Mouse (Mus musculus): ENCODE measurements around the gene Timd2. TPM values are rescaled to one million over a fixed set of nuclear protein-coding genes. Genes with fewer than 3 reads are reported as not detected.
"Not testable (repeated sequence)": the region's sequence is repeated elsewhere in the genome, so short reads cannot be mapped to it uniquely, and the experiment has no call there.

Gene Timd2
- polyA plus RNA-seq, 1 experiment from 2014 or later, result not detected

GRCm38 (mm10) chr11:46644824-46645223 lies 62.0 kb downstream of the Timd2 start:
- no peak overlapping the region for H3K4me2 ChIP-seq
- 0 out of 2 replicates have a peak, but pooled peaks have one; percentile 13 for ATAC-seq (ENCODE audit: low FRiP score)
- no peak overlapping the region for H3K4me3 ChIP-seq
- no peak overlapping the region for H3K9ac ChIP-seq
- whole genome bisulfite sequencing, result 80% methylated on average over 1 of the region's 1 CpGs
- no peaks in the 10 kb centered on the region for H3K4me1 ChIP-seq (replicated peaks)
- H3K36me3 ChIP-seq, result no peaks in the 10 kb centered on the region
- H3K27ac ChIP-seq, result no peak overlapping the region
- no peaks in the 10 kb centered on the region for H3K9me3 ChIP-seq
- H3K27me3 ChIP-seq, result no peaks in the 10 kb centered on the region

- H3K27ac ChIP-seq, result no peak overlapping the region
- no peak for ATAC-seq (ENCODE audit: low FRiP score)
- WGBS, result 90% methylated on average over 3 of the region's 3 CpGs
- no peaks in the 10 kb centered on the region for H3K36me3 ChIP-seq
- H3K9me3 ChIP-seq, result no peaks in the 10 kb centered on the region
- H3K27me3 ChIP-seq, result no peaks in the 10 kb centered on the region
- no peaks in the 10 kb centered on the region for H3K4me1 ChIP-seq (replicated peaks)
- no peak overlapping the region for H3K4me3 ChIP-seq
- H3K9ac ChIP-seq, result no peak overlapping the region
- no peak overlapping the region for H3K4me2 ChIP-seq
These were observed 70.3 kb downstream of the Timd2 start for GRCm38 (mm10) chr11:46636568-46636967.

GRCm38 (mm10) chr11:46635516-46635915 lies 71.3 kb downstream of the Timd2 start:
- not testable (repeated sequence) for H3K27ac ChIP-seq; H3K9ac ChIP-seq; H3K4me1 ChIP-seq (replicated peaks); H3K36me3 ChIP-seq; H3K4me3 ChIP-seq; H3K9me3 ChIP-seq; H3K4me2 ChIP-seq; ATAC-seq (ENCODE audit: low FRiP score); H3K27me3 ChIP-seq
- 83% methylated on average over 4 of the region's 4 CpGs for WGBS

GRCm38 (mm10) chr11:46631635-46632034 lies 75.2 kb downstream of the Timd2 start:
- Histone ChIP-seq H3K9me3 (no peaks in the 10 kb centered on the region), H3K27me3 (no peaks in the 10 kb centered on the region), H3K27ac (no peak overlapping the region), H3K4me3 (no peak overlapping the region), H3K36me3 (no peaks in the 10 kb centered on the region), H3K4me1 (replicated peaks) (no peaks in the 10 kb centered on the region), H3K4me2 (no peak overlapping the region), H3K9ac (no peak overlapping the region)
- no peak; the same call in 1 of the 2 replicates for ATAC-seq (ENCODE audit: low FRiP score)
- 34% methylated on average over 3 of the region's 3 CpGs for WGBS

GRCm38 (mm10) chr11:46629211-46629795 lies 77.6 kb downstream of the Timd2 start, which contains the start of gene Dppa1:
TSS of gene Dppa1 (minus strand) at chr11:46629261.
- no peaks in the 10 kb centered on the region for H3K4me1 ChIP-seq (replicated peaks)
- no peak within 1 kb of the TSS for H3K4me2 ChIP-seq
- H3K36me3 ChIP-seq, result no peaks in the 10 kb centered on the region
- no peak within 1 kb of the TSS for H3K9ac ChIP-seq
- no peak within 1 kb of the TSS for H3K4me3 ChIP-seq
- H3K9me3 ChIP-seq, result no peaks in the 10 kb centered on the region
- no peak within 1 kb of the TSS for H3K27ac ChIP-seq
- 79% methylated on average over 2 of the region's 2 CpGs for WGBS
- ATAC-seq (ENCODE audit: low FRiP score), result no peak
- no peaks in the 10 kb centered on the region for H3K27me3 ChIP-seq

GRCm38 (mm10) chr11:46620414-46621168 lies 86.3 kb downstream of the Timd2 start:
- no peaks in the 10 kb centered on the region for H3K27me3 ChIP-seq
- no peaks in the 10 kb centered on the region for H3K4me1 ChIP-seq (replicated peaks)
- no peak overlapping the region for H3K4me2 ChIP-seq
- no peak for ATAC-seq (ENCODE audit: low FRiP score)
- H3K9ac ChIP-seq, result no peak overlapping the region
- no peak overlapping the region for H3K4me3 ChIP-seq
- no peak overlapping the region for H3K27ac ChIP-seq
- H3K36me3 ChIP-seq, result no peaks in the 10 kb centered on the region
- no peaks in the 10 kb centered on the region for H3K9me3 ChIP-seq
- 79% methylated on average over 7 of the region's 7 CpGs for WGBS

- no peak overlapping the region for H3K4me2 ChIP-seq
- no peaks in the 10 kb centered on the region for H3K36me3 ChIP-seq
- no peaks in the 10 kb centered on the region for H3K27me3 ChIP-seq
- no peak overlapping the region for H3K27ac ChIP-seq
- no peak for ATAC-seq (ENCODE audit: low FRiP score)
- H3K9ac ChIP-seq, result no peak overlapping the region
- H3K9me3 ChIP-seq, result no peaks in the 10 kb centered on the region
- no peaks in the 10 kb centered on the region for H3K4me1 ChIP-seq (replicated peaks)
- 90% methylated on average over 1 of the region's 1 CpGs for WGBS
- H3K4me3 ChIP-seq, result no peak overlapping the region
These were observed 86.9 kb downstream of the Timd2 start for GRCm38 (mm10) chr11:46619929-46620328.

Other genes with a start within 250 kb of the Timd2 start
- gene Gm12169, start 182.8 kb downstream of the Timd2 start, polyA plus RNA-seq (2015; fragmentation: Nextera tagmentation; extraction: Ambion mirVana), result not detected in 2 replicates
- not detected in 2 replicates for gene BC053393, start 135.5 kb downstream of the Timd2 start, polyA plus RNA-seq (2015; fragmentation: Nextera tagmentation; extraction: Ambion mirVana)
- not detected in 2 replicates for gene Dppa1, start 77.8 kb downstream of the Timd2 start, polyA plus RNA-seq (2015; fragmentation: Nextera tagmentation; extraction: Ambion mirVana)
- gene Havcr1, start 28.0 kb upstream of the Timd2 start, polyA plus RNA-seq (2015; fragmentation: Nextera tagmentation; extraction: Ambion mirVana), result not detected in 2 replicates
- 0.14 and 0.27 TPM in 2 replicates for gene Timd4, start 103.7 kb upstream of the Timd2 start, polyA plus RNA-seq (2015; fragmentation: Nextera tagmentation; extraction: Ambion mirVana)

Data from hindbrain, embryonic 13.5 days (tissue).